Mouse (Mus musculus): Measurements from ENCODE around the gene Aif1.

DNA sequence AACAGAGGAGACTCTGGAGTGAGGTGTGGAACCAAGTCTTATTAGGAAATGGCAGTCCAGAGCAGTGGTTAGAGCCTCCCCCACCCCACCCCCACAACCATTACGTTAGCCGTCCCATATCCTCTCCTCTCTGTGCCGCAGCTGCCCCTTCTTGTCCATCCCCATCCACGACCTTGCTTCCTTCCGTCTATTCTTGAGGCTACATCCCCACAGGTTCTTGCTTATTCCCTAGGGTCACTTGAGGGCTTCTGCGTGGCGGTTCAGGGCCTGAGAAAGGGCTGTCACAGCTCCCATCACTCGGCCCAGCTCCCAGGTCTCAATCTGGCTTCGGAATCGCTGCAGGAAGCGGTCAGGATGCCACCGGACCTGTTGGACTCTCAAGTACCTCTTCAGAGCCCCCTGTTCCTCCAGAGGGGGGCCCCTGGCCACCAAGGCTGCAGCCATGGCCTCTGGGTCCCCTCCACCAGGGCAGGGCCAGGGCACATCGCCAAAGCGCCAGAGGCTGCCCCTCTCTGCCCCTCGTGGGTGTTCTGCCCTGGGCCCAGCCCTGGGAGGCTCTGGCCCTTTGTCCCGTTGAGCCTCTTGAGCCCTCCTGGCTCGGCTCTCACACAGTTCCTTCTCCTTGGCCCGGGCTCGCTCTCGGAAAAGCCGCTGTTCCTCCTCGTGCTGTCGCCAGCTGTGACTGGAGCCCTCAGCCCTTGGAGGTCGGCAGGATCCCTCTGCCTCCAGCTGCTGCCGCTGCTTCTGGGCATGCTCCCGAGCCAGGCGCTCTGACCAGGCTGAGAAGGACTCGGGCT, 44.5 kb upstream of the Aif1 start, which contains the start of gene Gm16181:
- TF ChIP-seq CTCF (IDR thresholded peaks at IDR 0.05; ENCODE audit: borderline replicate concordance, control insufficient read depth, extremely low read depth, insufficient read depth, low read length, poor library complexity), result no peak
- TF ChIP-seq POLR2A (IDR thresholded peaks at IDR 0.05; ENCODE audit: control insufficient read depth, extremely low read depth, insufficient read depth, low read length, poor library complexity), result no peak

All from thymus, adult 2 months (tissue).